Mouse (Mus musculus) heart, postnatal 10 days (tissue): ENCODE results near the gene Map2k1. TPM values are rescaled to one million over a fixed set of nuclear protein-coding genes. Genes with fewer than 3 reads are reported as not detected.

Experiments used
- DNase-seq, 2 experiments: peaks; one replicate each; pipeline ENCODE4 v3.0.0; 2021
- intact Hi-C: fragments of 180-260 bp; cut with DNase I; formaldehyde crosslinking; loops from one replicate; pipeline ENCODE4 v1.15.1; 2025
- total RNA-seq, 2 experiments: library from RNA; stranded (reverse); gene quantifications; 2 replicates each; pipeline ENCODE4 v1.2.3; 2021

Map2k1 gene
- total RNA-seq, 2 experiments from 2014 or later, result 59.6 to 65.1 TPM

DNA sequence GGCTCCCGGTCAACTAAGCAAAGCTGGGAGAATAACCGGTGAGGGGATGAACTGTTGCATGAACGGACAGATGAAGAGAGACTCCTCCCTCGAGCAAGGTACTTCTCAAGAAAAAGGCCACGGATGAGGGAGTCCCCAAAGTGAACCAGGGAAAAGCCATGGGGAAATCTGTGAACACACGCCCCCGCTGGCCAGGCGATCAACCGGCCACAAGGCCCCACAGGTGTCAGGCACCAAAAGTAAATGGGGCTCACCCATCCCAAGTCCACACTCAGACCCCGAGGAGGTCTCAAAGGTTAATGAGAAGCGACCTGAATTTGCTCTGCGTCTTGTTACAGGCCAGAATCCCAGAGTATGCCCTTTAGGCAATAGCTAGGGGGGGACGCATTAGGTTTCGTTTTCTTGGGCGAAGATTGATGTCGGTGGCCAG lies 825 bp downstream of the Map2k1 start:
- intact Hi-C loops, result loop anchor here (1.0 to 2.0 kb wide), 2 partner anchors 20 to 73 kb away; partner anchors contain the start of gene Snapc5
- DNase-seq, result peak; percentile 54 to 55

GRCm38 (mm10) chr9:64250111-64250730 lies 3.2 kb downstream of the Map2k1 start:
- intact Hi-C loops, result no loop called here
- no peak for DNase-seq

GRCm38 (mm10) chr9:64249371-64249770 lies 4.1 kb downstream of the Map2k1 start:
- intact Hi-C loops, result no loop called here
- DNase-seq, result no peak

GRCm38 (mm10) chr9:64242381-64242831 lies 11.0 kb downstream of the Map2k1 start:
- no peak for DNase-seq
- intact Hi-C loops, result no loop called here

GRCm38 (mm10) chr9:64240681-64241080 lies 12.8 kb downstream of the Map2k1 start:
- DNase-seq, result peak; percentile 45 to 51
- intact Hi-C loops, result no loop called here

DNA sequence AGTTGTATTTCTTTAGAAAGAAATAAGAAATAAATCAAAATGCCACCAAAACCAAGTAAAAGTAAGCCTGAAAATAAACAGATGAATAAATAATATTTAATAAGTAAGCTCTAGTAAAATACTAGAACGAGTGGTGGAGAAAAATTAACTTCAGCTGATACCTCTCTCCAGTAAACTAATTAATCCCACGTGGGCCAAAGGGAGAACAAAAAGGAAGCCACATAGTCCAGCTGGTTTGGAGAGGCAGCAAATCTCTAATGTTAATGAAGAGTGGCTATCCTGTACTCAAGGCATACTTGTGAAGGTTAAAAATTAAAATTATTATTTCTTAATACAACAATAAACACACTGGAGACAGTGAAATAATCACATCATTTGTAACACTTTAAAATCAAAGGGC lies 13.3 kb downstream of the Map2k1 start:
- no peak for DNase-seq
- intact Hi-C loops, result no loop called here

GRCm38 (mm10) chr9:64236056-64236455 lies 17.4 kb downstream of the Map2k1 start:
- intact Hi-C loops, result no loop called here

DNA sequence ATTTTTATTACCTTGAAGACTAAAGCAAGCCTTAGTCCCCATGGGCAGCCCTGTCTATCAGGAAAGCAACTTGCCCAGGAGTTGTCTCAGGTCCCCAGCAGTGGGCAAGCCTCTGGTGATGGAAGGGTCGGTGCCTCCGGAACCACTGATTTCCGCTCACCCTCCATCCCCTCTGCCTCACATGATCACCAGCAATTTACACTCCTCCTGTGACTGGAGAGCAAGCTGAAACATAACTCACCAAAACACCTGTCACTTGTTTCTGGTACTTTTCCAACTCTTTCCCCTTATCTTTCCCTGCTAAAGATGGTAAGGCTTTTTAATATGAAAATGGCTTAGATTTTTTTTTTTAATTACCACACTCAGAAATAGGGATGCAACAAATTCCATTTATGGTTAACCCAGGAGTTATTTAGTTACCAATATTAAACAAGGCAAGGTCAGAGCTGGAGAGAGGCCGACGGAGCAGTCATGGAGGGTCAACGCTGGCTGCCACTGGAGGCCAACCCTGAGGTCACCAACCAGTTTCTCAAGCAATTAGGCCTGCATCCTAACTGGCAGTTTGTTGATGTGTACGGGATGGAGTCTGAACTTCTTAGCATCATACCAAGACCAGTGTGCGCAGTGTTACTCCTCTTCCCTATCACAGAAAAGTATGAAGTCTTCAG lies 18.5 kb downstream of the Map2k1 start, which contains the start of gene Uchl4:
Gene Uchl4, plus strand, starts transcription at position 434 of the 668 bp plus-strand sequence.
- intact Hi-C loops, result no loop called here
- DNase-seq, result no peak

More at GRCm38 (mm10) chr9:64236056-64236455, 17.4 kb downstream of the Map2k1 start:
- no peak for DNase-seq

DNA sequence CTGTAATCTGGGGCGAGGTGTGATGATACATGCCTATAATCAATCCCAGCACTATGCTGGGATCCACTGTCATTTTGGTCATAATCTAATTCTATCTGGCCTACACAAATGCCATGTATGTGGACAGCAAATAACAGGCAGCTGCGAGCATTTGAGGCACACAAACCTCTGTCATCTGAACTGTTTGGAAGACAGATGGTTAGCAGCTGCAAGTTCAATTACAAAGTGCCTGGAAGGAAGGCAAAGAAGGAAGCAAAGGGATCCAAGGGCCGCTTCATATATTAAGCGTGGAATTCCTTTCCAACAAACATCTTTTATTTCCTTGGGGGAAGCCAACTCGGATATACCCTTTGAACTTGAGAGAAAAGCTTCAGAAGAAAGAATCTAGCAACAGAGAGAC lies 19.8 kb downstream of the Map2k1 start:
- intact Hi-C loops, result loop anchor here (2.0 kb wide), 1 partner anchor 19 kb away; the partner anchor contains the start of gene Map2k1
- DNase-seq, result peak; percentile 35

DNA sequence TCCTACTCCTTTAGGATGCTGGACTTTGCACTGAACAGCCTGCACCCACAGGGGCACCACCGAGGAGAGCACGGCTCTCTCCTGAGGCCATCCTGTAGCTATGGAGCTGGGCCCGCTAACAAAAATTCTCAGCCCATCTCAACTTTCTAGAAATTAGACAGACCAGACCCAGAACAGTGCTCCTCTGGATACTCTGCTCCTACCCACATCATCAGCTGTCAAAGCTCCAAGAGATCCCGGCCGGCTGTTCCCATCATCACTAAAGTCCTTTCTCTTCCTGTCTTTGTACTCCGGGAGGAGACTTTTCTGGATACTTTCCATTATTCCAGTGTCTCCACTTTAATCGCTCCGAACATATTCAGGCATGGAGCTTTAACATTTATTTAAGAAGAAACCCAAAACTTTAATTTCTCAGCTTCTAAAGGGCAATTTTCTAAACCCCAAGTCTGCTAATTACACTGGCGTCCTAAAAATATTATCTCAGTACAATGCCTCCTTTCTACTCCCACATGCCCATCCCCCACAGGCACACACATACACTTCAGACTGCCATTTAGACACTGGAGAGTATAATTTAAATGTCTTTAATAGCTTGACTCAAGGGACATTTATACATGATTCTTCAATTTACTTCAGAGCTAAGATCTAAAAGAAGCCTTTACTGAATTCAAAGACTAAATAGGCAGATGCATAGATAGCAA lies 21.0 kb downstream of the Map2k1 start:
- DNase-seq, result peak; percentile 68 to 73
- intact Hi-C loops, result loop anchor here (2.0 kb wide), 1 partner anchor 20 kb away; the partner anchor contains the start of gene Map2k1

DNA sequence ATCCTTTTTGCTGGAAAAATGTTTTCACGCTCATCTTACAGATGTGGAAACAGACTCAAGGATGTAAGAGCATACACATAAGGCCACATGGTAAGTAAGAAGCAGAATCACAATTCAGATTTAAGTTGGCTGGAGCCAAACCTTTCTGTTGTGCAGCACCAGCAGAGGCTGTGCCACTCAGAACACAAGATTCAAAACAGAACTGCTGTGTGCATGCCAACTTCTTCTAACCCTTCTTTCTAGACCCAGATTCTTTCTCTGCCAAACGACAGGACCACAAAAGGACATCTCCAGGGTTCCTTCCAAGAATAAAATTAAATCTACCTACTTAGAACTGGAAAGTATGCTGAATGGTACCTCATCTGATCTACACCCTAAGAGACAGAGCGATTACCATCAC lies 21.8 kb downstream of the Map2k1 start:
- intact Hi-C loops, result loop anchor here (2.0 kb wide), 1 partner anchor 21 kb away; the partner anchor contains the start of gene Map2k1
- DNase-seq, result no peak

GRCm38 (mm10) chr9:64231171-64231570 lies 22.3 kb downstream of the Map2k1 start:
- DNase-seq, result peak; percentile 25 to 34
- intact Hi-C loops, result no loop called here

DNA sequence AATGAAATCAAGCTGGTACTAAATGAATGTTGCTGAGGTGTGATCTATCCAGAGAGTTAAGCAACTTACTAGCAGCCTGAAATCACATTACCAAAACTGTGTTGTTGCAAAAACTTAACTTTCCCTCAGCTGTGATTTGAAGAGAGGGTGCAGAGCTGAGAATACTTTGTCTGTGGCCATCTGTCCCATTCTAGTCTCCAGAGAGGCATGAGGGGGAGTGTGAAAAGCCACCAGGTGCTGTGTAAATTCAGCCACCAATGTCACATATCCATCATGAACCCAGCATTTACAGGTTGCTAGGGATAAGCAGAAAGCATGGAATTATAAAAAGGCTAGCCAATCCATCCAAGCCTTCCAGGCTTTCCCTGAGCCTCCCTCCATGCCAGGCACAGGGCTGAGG lies 24.5 kb downstream of the Map2k1 start:
- intact Hi-C loops, result no loop called here
- DNase-seq, result no peak

DNA sequence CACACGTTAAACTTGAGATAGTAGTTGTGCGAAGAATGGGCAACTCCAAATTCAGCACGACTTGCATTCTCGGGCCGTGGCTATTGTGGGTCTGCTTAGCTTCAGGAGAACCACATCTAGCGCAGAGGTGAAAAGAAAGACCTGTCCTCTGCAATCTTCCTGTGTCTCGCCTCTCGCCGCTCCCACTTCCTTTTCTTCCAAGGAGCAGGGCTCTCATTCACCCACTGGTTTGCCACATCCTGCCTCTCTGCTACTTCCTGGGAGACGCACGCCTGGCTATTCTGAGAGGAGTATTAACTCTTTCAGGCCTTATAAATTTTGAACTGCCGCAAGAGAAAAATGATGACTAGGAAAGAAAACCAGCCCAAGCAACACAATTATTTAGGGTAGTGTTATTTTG lies 25.7 kb downstream of the Map2k1 start:
- intact Hi-C loops, result no loop called here
- DNase-seq, result no peak

GRCm38 (mm10) chr9:64225805-64226204 lies 27.6 kb downstream of the Map2k1 start:
- intact Hi-C loops, result no loop called here
- no peak for DNase-seq

DNA sequence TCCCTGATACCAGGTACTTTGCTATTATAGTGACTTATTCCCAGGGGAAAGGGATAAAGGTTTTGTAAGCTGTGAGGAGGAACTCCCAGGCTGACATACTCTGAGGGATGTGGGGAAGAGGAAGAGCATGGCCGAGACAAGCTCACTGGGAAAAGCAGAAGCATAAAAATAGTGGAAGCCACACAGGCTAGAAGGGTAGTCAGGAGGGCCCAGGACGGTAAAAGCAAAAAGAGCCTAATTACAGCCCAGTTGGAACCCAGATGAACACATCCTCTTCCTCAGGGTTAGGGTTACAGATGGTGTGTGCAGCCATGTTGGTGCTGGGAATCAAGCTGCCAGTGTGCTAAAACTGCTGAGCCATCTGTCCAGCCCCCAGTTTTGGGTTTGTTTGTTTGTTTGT lies 31.3 kb downstream of the Map2k1 start:
- no peak for DNase-seq
- intact Hi-C loops, result no loop called here

- intact Hi-C loops, result no loop called here
- no peak for DNase-seq
Observed at GRCm38 (mm10) chr9:64221480-64221879, 32.0 kb downstream of the Map2k1 start.

GRCm38 (mm10) chr9:64220603-64221002 lies 32.8 kb downstream of the Map2k1 start:
- no peak for DNase-seq
- intact Hi-C loops, result no loop called here

- intact Hi-C loops, result no loop called here
- no peak for DNase-seq
Observed at GRCm38 (mm10) chr9:64219772-64220420, 33.5 kb downstream of the Map2k1 start.

- intact Hi-C loops, result no loop called here
- no peak for DNase-seq
Observed at GRCm38 (mm10) chr9:64219305-64219704, 34.1 kb downstream of the Map2k1 start.

GRCm38 (mm10) chr9:64217887-64218286 lies 35.5 kb downstream of the Map2k1 start:
- DNase-seq, result no peak
- intact Hi-C loops, result no loop called here
